Mouse (Mus musculus): ENCODE measurements at regions not wholly inside any gene's neighbourhood (a gene's known extent, or its start where the extent isn't known, plus 50 kb on each side); places are given as distances from the start of the nearest gene placed in this dataset.
"Not testable (repeated sequence)": the region's sequence is repeated elsewhere in the genome, so short reads cannot be mapped to it uniquely, and the experiment has no call there.

DNA sequence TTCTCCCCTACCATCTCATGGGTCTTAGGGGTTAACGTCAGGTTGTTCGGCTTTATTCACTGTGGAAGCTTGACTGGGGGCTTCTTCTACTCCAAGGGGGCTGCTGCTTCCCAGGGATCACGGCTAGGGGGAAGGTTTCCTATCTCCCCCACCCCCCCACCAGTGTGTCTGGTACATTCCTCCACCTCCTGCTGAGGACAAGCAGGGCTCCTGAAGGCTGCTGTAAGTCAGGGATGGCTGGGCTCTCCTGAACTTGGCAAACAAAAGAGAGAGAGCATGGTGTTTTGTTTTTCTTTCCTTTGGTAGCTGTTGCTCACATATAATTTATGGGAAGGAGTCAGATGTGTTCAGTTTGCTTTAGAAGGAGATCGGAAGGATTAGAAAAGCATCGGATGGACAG lies 54.7 kb upstream of the Commd3 start:
- no peak for DNase-seq (ENCODE audit: low spot score)

DNA sequence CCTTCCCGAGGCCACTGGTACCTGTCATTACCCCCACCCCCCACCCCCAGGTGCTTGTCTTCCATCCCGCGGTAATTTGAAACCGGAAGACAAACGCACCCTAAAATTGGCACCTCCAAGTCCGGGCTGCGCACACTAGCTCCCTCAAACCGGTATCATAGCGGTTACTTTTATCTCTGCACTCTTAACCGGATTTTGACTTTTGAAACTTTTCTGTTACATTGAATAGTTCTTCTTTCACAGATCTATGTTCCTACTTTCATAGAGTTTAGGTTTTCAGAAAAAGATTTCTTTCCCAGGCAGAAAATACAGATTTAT lies 62.4 kb upstream of the Commd3 start:
- DNase-seq (ENCODE audit: low spot score): no peak

DNA sequence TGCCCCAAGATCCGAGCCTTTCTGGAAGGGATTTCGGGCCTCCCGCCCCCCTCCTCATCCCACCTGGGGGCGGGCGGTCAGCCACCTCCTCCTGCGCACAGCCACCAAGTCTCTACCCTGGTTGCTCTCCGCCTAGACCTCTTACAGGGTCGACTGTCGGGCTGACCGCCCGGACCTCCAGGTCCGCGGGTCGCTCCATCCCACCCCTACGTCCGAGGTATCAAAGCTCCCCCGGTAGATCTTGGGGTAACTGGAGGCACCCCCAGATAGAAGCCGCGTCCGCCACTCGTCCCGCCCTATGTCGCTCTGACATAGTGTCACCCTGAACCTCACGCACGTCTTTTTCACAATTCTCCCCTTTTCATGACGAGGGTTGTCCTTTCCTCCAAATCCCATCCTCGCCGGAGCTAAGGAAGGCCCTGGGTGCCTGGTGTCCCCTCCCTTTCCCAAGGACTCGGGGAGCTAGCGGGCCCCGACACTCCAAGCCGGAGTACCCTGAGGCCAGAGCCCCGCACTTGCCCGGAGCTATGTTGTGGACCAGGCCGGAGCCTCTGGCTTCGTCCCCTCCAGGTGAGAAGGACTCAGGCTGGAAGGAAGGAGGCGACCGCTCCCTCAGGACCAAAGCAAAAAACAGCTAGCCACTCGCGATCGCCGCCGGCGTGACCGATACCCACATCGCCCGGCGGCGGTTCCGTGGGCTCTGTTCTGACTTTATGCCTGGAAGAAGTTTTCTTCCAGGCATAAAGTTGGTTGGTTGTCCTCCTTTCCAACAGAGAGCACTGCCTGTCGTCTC lies 62.9 kb upstream of the Commd3 start:
- no peak for DNase-seq (ENCODE audit: low spot score)

DNA sequence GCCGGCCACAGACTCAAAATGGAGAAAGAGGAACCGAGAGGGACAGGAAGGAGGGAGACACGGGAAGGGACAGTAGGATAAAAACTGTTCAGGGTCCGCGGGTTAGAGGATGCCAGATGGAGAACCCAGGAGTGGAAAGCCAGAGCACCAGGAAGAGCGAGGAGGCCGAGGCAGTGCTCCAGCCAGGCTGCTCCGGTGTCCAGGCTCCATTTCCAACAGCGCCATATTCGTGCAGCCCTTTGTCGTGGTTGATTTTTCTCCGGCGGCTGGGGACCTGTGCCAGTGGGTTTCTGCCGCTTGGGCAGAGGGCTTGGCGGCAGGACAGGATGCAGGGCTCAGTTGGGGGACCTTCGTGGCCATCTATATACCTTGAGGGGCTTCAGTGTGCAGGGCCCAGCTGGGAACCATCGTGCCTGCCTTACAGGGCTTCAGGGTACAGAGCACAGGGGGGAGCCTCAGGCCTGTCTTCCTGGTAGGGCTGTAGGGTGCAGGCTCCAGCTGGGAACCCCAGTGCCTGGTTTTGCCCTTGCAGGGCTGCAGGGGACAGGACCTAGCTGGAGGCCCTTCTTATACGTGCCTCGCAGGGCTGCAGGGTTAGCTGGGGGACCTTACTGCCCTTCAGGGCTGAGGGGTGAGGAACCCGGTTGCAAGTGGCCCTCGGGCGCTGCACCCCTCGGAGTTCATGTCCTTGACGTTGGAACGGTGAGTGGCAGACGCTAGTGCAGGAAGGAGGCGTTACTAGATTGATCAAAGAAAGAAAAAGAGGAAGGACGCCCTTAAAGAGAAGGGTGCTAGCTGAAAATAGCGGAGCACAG lies 63.7 kb upstream of the Commd3 start:
- DNase-seq (ENCODE audit: low spot score): peak; percentile 3

DNA sequence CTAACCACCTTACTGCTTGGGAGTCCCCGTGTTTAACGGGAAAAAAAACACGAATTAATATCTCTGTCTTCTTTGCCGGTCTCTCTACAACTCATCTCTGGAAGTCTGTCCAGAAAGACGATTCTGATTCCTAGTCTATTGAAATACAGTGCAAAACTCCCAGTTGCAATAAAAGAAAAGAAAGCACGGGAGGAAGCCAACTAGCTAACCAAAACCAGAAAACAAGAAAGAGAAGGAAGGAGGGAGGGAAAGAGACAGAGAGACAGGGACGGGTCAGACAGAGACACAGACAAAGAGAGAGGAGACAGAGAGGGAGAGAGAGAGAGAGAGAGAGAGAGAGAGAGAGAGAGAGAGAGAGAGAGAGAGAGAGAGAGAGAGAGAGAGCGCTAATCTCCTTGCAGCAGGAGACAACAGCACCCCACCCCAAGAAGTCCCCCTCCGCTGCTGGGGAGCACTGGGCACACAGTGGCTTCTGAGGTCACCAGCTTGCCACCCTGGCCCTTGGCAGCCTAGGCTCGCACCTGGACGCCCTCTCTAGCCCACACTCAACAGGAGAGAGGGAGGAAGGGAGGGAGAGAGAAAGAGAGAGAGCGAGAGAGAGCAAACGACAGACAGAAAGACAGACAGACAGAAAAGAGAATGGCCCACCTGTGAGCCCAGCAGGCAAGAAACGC lies 64.5 kb upstream of the Commd3 start:
- no peak for DNase-seq (ENCODE audit: low spot score)

DNA sequence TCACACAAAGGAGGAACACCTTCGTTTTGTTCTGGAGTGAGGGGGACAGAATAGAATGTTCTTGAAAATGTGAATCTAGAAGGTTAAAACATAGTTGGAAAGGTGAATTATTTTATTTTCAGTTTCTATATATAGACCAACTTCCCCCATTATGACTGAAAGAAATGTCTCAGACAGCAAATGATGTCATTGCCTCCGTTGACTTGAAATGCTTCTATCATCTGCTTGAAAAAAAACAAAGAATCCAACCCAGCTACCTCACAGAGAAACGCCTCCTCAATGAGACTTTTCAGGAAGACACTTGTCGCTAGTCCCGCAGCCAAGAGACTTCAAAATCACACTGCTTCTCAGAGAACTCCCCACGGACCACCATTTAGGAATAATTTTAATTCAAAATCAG lies 65.1 kb upstream of the Commd3 start:
- DNase-seq (ENCODE audit: low spot score): no peak

DNA sequence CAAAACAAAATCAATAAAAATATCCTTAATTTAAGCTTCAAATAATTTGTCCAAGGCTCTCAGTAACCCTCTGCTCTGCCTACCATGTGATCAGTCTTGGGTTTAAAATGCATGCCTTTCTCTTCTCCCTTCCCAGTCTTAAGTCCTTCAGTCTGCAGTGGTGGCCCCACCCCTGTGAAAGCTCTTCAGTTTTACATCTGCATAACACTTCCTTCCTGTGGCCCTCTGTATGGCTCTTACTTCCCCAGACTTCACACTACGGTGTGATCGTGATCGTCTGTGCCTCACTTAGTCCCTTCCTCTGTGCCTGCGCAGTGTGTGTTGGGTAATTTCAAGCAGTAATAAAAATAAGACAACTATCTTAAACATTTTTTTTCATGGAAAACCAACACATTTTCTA lies 80.0 kb upstream of the Commd3 start:
- DNase-seq (ENCODE audit: low spot score): no peak

DNA sequence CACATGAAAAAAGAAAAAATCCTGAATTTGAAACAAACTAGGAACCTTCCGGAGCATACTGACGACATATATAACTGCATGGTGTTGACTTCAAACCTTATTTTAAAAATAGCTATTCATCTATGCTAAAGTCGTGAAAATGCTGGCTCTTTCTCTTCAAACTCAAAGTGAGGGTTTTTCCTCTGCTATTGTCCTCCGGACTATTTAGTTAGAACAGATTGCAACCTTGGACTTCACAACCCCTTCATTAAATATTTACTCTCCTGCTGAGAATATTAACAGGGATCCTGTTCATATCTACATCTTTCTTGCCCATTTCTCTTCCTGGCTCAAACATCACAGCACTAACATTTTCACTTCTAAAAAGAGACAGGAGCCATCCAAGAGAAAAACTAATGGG lies 84.0 kb upstream of the Commd3 start:
- no peak for DNase-seq (ENCODE audit: low spot score)

DNA sequence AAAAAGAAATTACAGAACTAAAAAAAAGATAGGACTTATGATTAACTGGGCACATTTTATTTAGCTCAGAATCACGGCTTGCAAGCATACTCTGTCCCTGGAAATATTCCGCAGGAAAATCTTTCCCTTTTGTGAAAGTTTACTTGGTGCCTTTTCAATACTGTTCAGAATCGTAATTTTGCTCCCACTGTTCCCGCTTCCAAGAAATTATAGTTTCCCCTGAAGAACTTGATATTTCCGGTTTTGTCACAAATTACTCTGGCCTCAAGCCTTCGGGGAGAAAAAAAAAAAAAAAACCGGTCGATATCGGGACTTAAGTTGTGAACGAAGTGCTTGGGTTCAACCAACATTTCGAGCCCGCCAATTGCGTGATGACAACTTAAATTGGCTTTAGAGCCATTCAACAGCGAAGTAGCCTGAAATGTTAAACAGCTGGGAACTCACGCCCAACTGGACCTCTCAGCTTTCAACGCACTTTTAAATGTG lies 84.4 kb upstream of the Commd3 start:
- DNase-seq (ENCODE audit: low spot score): no peak

DNA sequence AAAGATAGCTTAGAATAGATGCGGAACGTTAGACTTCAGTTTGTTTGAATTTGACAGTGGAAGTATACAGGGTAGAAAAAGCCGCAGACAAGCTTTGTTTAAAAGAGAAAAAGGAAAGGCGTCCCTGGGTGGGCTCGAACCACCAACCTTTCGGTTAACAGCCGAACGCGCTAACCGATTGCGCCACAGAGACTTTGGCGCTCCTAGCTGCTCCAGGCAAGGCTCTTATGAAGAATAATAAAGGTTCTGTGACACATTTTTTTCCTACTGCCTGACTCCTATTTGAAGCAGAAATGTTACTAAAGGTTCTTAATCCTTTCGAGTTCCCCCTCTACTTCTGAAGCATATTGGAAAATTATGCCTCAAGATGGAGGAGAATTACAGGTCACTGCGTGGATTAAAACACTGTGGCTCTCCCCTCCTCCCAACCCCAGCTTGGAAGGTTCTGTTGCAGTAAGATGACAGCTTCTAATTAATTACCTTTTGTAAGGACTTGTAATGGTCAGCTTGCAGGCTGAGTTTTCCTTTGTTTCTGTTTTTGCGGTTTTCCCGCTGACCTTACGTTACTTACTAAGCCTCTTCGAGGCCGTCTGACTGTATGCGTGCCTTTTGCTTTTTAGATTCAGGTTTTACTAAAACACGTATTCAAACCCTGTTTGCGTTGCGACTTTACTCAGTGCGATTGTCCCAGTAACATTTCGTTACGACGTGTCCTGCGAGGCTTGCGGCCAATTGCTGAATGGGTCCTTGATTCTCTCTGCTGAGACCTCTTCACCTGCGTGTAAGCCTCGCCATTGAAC lies 85.1 kb upstream of the Commd3 start:
- DNase-seq (ENCODE audit: low spot score): peak; percentile 86

DNA sequence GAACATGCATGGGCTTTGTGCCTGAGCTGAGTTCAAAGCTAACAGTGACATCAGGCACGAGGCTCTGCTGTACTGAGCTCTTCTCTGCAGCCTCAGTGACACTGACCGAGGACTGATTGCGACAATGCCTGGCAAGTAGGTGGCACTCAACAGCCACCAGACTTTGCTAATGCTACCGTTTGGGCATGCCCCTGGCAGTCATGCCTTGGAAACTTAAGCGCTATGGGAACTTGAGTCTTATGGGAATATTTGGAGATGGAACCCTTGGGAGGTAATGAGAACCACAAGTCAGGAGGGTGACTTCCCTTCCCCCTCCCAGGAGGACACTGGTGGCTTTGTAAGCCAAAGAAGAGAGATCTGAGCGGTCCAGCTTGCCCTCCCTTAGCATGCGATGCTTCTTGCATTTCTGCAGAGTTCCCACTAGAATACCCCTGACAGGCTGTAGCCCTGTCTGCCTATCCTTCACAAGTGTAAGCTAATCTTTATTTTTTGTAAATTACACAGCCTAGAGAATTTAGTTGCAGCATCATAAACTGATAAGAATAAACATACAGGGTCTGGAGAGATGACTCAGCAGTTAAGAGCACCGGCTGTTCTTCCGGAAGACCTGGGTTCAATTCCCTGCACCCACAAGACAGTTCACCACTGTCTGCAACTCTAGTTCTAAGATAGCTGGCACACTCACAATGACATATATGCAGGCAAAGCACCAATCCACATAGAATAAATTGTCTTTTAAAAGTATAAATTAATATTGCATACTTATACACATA lies 86.4 kb upstream of the Commd3 start:
- DNase-seq (ENCODE audit: low spot score): no peak

DNA sequence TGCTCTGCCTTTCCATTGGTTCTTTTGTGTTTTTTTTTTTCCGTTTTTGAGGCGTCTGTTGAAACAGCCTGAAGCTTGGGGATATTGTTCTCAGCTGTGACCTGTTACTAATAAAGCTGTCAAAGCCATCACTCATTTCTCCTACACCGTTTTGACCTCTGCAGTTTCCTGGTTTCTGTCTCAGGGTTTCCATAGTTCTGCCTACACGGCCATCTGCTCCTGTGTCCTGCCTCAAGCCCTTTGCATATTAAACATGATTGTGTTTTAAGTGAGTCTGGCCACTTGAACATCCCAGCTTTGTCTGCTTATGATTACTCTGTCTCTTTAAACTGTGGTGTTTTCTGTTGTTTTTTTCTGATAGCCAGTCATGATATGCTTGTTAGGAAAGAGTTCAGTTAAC lies 114.1 kb upstream of the Commd3 start:
- DNase-seq (ENCODE audit: low spot score): no peak

DNA sequence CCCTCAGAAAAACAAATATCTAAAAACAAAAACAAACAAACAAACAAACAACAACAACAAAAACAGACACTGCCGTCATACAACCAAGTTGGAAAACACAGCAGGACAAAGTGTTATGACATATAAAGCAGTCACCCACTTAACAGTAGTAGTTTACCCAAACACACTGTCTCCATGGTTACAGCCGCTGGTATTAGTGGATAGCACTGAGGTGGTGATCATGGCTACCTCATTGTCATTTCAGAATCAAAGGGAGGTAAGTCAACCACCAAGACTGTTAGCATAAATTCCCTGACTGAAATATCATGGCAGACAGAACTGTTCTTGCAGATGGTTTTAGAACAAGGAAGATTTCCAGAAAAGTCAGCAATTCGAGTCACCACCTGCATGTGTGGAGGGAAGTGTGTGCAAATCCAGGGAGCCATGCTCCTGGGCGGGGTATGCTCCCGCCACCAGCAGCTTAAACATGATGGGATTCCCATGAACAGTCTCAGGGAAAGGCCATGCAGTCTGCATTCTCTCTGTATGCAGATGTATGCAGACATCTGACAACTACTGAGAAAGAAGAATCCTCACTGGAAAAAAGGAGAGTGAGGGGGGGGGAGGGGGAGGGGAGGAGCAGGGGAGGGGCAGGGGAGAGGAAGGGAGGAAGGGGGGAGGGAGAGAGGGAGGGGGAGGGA lies 124.1 kb upstream of the Commd3 start:
- DNase-seq (ENCODE audit: low spot score): no peak

DNA sequence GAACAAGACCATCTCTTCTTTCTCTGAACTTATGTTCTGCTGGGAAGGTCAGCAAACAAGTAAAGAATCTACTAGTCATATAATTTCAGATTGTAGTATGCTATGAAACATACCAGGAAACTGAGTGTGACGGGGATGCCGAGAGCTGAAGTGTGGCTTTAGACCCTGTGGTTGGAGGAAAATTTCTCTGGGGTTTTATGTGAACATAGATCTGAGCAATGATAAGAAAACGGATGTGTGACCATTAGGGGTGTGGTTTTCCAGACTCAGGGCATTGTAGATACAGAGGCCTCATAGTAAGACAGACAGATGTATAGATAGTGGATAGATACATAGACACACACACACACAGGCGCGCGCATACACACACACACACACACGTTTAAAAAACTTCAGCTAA lies 131.8 kb upstream of the Dnajc1 start:
- no peak for DNase-seq (ENCODE audit: low spot score)

DNA sequence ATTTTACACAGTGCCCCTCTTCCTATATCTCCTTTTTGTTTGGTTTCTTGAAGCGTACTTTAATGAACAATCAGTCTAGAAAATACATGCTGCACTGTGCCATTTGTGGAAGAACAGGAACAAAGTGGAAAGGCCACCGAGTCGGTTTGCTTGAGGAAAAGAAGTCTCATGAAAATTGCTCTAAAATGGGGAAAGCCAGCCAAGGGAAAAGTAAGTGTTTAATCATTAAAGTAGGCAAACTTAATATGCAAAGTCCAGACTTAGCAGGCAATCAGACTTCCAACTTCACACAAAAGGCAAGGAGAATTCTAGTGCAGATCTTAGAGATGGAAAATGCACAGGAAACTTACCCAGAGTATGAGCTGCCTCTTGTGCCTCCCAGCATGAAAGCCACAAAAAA lies 131.3 kb upstream of the Dnajc1 start:
- no peak for DNase-seq (ENCODE audit: low spot score)

DNA sequence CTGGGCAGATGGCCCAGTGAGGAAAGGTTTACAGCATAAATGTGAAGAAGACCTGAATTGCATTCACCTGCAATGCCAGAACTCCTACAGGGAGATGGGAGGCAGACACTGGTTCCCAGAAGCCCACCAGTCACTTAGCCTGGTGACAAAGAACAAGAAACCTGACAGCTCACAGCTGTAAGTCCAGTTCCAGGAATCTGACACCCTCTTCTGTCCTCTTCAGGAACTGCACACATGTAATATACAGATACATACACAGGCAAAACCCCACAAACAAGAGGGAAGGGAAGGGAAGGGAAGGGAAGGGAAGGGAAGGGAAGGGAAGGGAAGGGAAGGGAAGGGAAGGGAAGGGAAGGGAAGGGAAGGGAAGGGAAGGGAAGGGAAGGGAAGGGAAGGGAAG lies 120.8 kb upstream of the Dnajc1 start:
- DNase-seq (ENCODE audit: low spot score): no peak

DNA sequence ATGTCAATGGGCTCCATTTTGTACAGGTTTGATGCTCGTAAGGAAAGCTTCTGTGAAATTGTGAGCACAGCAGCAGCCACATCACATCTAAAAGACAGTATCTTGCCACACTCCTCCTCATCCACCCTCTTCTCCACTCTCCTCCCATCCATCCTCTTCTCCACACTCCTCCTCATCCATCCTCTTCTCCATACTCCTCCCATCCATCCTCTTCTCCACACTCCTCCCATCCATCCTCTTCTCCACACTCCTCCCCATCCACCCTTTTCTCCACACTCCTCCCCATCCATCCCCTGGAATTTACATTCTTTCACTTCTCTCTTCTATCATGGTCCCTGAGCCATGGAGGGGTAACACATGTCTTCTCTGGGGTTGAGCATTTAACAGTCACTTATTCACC lies 116.7 kb upstream of the Dnajc1 start:
- no peak for DNase-seq (ENCODE audit: low spot score)

DNA sequence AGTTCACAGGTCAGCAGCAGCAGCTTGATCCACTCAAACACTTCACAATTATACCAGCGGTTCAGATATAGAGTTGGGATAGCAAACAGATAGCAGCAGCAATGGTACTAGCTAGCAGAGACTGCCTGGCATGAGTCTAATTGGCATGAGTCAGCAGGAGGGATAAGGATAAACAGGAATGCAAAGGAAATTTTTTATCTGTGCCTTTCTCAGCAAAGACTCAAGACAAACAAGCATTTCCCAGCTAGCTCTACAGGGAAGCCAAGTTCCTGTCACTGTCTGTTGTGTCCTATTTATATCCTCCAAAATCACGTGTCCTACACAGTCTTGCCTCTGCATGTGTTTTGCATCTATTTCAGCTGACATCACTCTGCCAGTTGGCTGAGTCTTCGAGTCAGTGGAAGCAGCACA lies 80.7 kb upstream of the Dnajc1 start:
- DNase-seq (ENCODE audit: low spot score): peak; percentile 10

DNA sequence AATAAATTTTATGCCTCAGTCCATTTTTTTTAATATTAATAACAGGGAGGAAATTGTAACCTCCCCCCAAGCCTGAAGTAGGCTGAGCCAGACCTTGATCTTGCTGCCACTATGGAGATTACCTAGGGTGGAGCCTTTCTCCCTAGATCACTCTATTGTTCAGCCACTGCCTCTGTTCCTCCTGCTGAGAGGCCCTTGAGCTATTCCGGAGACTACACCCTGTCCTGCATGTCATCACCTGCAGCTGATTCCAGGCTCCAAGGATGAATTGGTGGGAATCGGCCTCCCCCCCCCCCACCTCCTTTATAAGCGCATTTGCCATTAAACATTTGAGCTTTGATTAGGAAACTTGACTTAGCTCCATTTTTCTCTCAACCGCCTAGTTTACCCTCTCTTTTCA lies 68.3 kb upstream of the Dnajc1 start:
- no peak for DNase-seq (ENCODE audit: low spot score)

DNA sequence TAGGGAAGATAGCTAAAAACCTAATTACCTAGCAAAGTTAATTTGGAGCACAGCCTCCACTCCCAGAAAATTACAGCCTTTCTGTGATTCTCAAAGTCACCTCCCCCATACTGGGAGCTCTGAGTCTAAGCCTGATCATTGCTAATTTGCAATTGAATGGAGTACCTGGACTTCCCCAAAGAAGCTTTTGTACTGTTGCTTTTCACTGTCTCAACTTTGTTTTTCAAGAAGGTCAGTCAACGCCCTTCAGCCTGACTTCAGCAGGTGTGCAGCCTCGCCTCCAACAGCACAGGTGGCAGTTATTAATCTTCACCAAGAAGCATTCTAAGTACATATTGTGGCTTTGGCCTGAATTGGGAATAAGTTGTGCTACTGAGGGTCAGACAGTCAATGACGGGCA lies 67.7 kb upstream of the Dnajc1 start:
- not testable (repeated sequence) for DNase-seq (ENCODE audit: low spot score)
